Mouse (Mus musculus) lung, adult 10 weeks (tissue): Measurements from ENCODE around the gene Dcaf4. TPM values are rescaled to one million over a fixed set of nuclear protein-coding genes. Genes with fewer than 3 reads are reported as not detected.

ENCODE experiments used
- polyA plus RNA-seq: library from polyadenylated mRNA; stranded (reverse); fragments of 350-450 nt; fragmentation: Illumina TruSeq; extraction: RNeasy Lipid Tissue Mini Kit (QIAGEN cat#74804); gene quantifications from one replicate; pipeline ENCODE4 v1.2.3, GENCODE M21; 2014; ENCODE audit warnings: low read depth, low replicate concordance; ENCODE audit not compliant: insufficient read depth

The Dcaf4 gene
- polyA plus RNA-seq, result 5.5 TPM

DNA sequence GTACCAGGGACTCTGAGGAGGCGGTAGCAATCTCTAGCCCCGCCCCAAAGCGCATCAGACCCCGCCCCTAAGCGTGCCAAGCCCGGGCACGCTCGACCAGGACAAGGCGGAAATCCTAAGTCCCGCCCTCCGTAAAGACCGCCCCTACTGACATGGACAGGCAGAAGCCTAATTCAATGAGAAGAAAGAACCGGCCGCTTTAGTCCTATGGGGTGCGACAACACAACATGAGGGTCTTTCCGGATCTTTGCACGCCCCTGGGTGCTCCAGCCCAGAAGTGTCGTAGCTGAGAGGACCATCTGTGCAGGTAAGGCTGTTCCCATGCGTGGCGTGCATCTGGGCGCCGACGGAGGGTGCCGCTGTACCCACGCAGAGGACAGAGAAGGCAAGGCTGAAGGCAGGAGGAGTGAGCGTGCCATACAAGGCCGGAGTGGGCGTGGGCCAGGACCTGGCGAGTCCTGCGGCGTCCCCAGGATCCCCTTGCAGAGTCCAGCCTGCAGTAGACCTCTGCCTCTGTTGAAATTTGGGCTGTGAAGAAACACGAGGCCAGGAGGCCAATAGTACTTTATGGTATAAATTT, at the start of gene Dcaf4:
Gene Dcaf4, plus strand, starts transcription at position 156 of the 580 bp plus-strand sequence.

DNA sequence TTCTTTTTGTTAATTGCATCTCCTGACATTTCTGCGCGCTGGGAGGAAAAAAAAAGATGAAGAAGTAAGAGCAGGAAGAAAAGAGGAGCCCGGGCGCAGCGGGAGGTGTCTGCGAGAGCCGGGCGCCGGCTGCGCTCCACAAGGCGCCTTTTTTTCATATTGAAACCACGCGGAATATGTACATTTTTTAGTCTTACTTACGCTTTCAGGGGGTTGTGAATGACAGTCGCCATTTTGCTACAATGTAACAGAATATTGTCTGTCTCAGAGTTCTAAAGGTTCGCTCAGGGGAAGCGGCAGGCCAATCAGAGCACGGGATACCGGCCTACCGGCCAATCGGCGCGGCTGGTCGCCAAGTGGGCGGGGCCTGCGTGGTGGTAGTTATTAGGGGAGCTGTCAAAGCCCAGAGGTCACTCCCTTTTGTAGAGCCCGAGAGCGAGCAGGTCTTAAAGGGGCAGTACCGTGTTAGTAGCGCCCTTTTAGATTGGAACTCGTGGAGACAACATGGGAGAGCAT, 32.7 kb upstream of the Dcaf4 start, which contains the start of gene Dpf3:
Gene Dpf3, minus strand, starts transcription at position 241 of the 516 bp plus-strand sequence.

Other genes with a start within 250 kb of the Dcaf4 start
- 0.69 TPM for gene Dpf3, start 32.8 kb upstream of the Dcaf4 start, polyA plus RNA-seq
- 10.2 TPM for gene Zfyve1, start 76.8 kb downstream of the Dcaf4 start, polyA plus RNA-seq
- gene Rbm25, start 110.8 kb downstream of the Dcaf4 start, polyA plus RNA-seq, result 29.7 TPM
- gene Psen1, start 167.7 kb downstream of the Dcaf4 start, polyA plus RNA-seq, result 23.6 TPM
- gene Papln, start 243.2 kb downstream of the Dcaf4 start, polyA plus RNA-seq, result 0.14 TPM